Mouse (Mus musculus): Measurements from ENCODE around the gene Ubap2l. TPM values are rescaled to one million over a fixed set of nuclear protein-coding genes. Genes with fewer than 3 reads are reported as not detected.

The Ubap2l gene
- total RNA-seq (2014; fragmentation: Nextera tagmentation) (319 and 326 TPM in 2 replicates), total RNA-seq (2017) (151 and 159 TPM in 2 replicates)

DNA sequence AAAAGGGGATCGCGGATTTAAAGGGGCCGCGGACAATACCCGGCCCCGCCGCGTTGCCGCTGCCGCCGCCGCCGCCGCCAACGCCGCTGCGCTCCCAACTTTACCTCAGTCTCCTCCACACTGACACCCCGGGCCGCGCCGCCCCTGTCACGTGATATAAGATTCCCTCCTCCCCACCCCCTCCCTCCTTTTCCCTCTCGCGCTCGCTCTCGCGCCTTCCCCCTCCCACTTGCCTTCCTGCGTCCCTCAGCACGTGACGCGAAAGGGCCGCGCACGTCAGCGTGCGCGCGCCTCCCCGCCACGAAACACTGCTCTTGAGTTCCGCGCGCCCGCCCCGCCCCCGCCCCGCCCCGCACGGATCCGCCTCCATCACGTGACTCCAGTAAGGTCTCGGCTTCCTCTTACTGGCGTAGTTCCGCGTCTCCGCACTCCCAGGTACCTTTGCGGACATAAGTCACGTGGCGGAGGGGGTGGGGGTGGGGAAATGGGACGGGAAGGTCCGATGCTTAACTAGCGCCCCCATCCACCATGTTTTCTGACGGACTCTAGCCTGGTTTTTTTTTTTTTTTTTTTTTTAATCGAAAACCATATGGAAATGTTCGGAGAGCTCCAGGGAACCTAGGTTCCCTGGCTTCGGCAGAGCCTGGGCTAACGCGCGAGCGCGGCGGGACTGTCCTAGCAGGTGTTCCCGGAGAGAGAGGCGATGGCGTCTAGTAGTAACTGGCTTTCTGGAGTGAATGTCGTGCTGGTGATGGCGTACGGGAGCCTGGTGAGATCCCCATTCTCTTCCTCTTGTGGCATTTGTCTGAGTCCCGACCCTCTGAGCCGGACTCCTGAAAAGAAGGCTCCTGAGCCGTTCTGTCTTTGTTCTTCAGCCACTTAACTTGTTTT is at the start of gene Ubap2l:
Gene Ubap2l, minus strand, starts transcription at position 278 of the 891 bp plus-strand sequence.
- ATAC-seq (replicated peaks; ENCODE audit: low FRiP score, low TSS enrichment, poor library complexity, severe bottlenecking), result peak; percentile 83

DNA sequence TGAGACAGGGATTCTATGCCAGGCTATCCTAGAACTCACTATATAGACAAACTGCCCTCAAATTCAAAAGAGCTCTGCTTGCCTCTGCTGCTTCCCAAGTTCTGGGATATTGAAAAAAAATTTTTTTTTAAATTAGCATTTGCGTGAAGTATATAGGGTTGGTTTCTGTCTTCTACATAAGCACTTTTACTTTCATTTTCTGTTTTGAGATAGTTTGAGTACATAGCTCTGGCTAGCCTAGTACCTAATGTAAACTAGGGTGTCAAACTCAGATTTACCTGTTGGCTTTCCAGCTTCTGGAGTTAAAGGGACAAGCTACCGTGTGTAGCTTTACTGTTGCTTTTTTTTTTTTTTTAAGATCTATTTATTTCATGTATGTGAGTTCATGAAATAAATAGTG is 49.2 kb upstream of the Ubap2l start:
- no peak for ATAC-seq (replicated peaks; ENCODE audit: low FRiP score, low TSS enrichment, poor library complexity, severe bottlenecking)

DNA sequence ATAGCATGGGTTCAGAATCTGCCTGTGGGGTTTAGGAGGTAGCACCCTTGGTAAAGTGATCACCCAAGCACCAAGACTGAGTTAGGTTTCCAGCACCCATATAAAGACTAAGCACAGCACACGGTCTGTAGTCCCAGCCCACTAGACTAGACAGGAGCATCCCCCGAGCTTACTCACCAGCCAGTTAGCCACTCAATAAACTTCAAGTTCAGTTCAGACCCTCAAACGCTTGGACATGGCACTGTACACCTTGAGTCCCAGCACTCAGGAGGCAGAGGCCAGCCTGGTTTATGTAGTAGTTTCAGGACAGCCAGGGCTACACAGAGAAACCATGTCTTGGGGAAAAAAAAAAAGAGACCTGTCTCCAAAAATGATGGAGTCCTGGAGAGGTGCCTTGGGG is 48.6 kb upstream of the Ubap2l start:
- no peak for ATAC-seq (replicated peaks; ENCODE audit: low FRiP score, low TSS enrichment, poor library complexity, severe bottlenecking)

DNA sequence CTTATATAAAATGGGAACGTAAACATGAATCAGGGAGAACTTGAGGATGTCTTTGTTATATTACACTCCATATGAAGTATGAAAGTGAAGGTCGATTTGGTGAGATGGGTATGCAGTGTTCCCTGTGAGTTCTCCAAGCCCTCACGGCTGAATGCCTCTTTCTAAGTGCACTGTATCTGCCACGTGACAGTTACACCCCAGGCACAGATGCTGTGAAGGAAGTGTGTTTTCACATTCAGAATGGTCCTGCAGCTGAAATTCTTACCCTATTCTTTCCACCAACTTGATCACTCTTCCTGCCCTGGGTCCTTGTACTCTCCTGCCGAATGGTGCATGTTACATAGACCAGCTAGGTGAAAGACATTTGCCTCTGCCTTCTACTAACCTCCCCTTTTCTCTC is 45.5 kb upstream of the Ubap2l start:
- ATAC-seq (replicated peaks; ENCODE audit: low FRiP score, low TSS enrichment, poor library complexity, severe bottlenecking), result no peak

DNA sequence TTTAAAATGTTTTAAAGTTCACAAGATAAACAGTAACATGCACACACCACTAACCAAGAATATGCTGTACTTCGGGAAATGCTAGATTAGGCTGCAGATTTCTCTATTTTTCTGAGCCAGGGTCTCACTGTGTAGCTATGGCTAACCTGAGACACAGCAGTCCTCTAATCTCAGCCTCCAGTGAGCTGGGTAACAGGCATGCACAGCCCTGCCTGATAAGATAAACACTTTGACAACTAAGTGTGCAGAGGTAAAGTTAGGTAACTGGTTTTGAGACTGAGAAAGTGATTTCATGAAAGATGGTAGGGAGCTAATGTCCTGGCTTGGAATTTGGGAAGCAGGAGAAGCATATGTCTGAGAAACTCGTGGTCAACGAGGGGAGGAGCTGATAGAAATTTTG is 42.0 kb upstream of the Ubap2l start:
- ATAC-seq (replicated peaks; ENCODE audit: low FRiP score, low TSS enrichment, poor library complexity, severe bottlenecking), result peak; percentile 66; the same call in 1 of the 2 replicates

DNA sequence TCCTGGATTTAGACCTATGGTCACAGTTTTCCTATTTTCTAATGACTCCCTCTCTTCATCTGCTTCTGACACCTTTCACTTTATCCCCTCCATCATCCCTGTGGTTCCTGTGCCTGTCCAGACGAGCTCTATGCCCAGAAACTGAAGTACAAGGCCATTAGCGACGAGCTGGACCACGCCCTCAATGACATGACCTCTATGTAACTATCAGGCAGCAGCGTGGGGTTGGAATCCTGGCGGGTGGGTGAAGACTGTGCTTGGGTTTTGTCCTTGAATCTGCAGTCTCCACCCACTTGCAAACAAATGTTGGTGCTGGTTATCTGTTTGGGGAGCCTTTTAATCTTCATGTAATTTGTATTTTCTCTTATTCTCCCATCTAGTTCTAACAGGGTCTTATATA is 38.5 kb upstream of the Ubap2l start:
- ATAC-seq (replicated peaks; ENCODE audit: low FRiP score, low TSS enrichment, poor library complexity, severe bottlenecking), result no peak

DNA sequence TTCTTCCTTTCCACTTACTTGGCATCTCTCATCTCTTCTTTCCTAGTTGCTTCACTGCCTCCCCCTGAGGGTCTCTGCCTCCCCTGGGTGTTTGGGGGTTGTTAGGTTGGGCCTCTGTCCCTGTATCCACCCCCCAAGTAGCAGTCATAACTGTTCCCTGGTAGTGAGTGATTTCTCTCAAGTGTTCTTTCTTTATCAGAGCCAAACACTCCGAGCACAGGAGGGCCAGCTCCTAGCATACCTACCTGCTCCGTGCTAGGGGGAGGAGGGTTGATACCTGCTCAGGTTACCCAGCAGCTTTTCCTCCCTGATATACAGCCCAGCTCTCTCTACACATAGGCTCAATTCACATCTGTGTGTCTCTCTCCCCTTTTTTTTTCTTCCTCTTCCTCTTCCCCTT is 36.2 kb upstream of the Ubap2l start:
- no peak for ATAC-seq (replicated peaks; ENCODE audit: low FRiP score, low TSS enrichment, poor library complexity, severe bottlenecking)

DNA sequence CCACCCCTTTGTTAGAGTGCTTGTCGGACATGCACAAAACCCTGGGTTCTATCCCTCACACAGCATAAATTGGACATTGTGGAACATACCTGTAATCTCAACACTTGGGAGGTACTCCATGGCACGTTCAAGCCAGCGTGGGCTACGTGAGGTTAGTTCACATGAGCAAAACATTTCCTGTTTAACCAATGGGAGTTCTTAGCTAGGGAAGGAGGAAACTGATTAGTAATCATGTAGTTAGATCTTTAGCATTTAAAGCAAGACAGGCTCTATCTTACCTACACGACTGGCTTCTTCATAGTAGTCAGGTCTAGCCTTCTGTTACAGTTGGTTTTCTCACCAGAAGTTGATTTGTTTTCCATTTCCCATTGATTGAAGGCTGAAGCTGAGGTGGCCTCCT is 33.6 kb upstream of the Ubap2l start:
- ATAC-seq (replicated peaks; ENCODE audit: low FRiP score, low TSS enrichment, poor library complexity, severe bottlenecking), result no peak

DNA sequence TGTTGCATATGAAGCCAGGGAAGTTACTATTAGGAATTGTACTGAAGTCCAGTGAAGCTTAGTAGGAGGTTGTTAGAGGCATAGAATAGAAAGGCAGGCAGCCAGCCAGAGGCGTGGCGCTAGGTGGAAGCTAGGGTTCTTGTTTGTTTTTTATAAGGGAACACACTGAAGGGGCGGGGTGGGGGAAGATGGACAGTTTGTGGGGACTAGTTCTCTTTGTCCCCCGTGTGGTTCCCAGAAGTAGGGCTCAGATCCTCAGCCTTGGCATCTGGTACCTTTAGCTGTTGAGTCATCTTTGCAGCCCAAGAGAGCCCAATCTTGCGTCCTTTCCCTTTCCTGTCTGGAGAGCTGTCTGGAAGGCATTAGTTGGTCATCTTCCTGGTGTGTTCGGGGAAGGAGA is 32.9 kb upstream of the Ubap2l start:
- ATAC-seq (replicated peaks; ENCODE audit: low FRiP score, low TSS enrichment, poor library complexity, severe bottlenecking), result no peak

DNA sequence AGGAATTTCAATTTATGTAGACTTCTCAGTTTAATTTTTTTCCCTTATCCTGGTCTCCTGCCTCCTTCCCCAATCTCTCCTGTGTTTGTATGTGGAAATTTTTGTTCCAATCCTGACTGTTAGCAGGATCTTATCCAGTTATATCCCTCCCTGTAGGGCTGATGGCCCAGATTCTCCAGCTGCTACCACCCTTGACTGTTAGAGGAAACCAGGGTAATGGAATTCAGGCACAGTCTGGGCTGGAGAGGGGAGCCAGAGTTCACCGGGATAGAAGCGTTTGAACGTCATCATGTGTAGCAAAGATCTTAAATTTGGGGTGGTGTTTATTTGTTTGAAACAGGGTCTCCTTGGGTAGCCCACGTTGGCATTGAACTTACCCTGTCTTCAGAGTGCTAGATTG is 32.4 kb upstream of the Ubap2l start:
- no peak for ATAC-seq (replicated peaks; ENCODE audit: low FRiP score, low TSS enrichment, poor library complexity, severe bottlenecking)

DNA sequence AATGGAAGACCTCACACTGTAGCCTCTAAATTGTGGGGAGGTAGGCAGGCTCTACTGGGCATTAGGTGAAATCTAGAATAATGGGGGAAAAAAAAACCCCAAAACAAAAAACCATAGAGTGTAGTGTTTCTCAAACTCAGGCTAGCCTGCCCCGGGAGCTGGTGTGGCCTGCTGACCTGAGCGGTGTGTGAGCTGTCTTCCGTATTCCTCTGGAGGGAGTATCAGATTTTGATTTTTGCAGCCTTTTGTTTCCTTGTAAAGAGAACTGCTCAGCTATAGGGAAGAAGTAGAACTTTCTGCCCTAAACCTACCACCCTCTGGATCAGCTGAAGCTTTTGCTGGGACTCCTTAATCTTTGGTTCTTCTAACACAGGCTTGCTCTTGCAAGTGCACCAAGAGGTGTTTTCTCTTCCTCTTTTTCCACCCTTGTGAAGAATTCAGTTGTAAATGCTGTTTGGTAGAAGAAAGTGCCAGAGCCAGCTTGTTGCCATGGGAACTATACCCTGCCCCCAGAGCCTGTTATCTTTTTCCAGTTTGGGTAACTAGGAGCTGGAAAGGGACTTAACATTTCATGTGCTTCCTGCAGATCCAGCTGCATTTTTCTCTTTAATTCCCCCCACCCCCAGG is 31.4 kb upstream of the Ubap2l start:
- ATAC-seq (replicated peaks; ENCODE audit: low FRiP score, low TSS enrichment, poor library complexity, severe bottlenecking), result no peak

DNA sequence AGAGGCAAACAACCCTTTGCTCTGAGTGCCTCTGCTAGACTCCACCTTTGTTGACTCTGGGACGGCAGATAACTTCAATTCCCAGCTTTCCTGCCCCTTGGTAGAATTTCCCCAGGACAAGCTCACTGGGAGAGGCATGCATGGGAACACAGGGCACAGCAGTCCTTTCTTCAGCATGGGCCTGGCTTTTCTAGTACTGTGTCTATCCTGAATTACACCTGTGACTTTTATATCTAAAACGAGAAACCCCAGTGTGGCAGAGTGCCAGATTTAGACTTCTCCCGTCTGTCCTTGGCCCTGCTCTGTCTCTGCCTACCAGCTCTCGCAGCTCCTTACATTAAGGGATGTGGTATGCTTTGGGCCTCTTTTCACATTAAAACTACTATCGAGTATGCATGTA is 30.6 kb upstream of the Ubap2l start:
- no peak for ATAC-seq (replicated peaks; ENCODE audit: low FRiP score, low TSS enrichment, poor library complexity, severe bottlenecking)

DNA sequence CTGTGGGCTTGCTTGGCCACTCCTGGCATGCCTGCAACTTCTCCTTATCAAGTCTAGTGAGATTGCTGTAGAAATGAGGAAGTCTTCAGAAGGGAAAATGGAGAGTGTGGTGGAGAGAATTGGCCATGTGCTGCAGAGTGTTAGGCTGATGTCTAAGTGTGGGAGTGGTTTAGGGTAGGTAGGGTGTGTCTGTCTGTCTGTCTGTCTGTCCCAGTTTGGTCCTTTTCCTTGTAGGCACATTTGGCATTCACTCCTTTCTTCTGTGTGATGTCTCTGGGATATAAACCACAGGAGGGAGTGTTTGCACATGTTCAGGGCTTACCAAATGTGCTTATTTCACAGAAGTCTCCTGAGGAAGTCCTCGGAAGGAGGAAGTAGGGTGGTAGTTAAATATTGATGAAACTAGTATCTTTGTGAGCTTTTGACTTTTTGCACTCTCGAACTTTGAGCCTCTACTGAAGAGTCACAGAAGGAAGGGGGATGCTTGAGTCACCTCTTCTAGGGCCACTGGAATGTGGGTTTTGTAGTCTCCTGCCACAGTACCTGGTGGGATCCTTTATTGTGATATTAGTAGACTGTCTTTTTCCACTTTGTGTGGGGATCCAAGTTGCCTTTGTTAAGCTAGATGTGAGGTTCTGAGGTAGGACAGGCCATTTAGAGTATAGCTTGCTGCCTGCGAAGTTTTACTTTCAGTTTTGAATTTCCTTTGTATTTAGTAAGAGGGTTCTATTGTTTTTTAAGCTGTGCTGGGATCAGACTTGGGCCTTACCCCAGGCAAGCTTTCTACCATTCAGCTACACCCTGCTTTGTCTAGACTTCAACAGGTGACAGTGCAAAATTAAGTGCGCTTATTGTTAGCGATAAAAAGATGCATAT is 29.2 kb upstream of the Ubap2l start:
- ATAC-seq (replicated peaks; ENCODE audit: low FRiP score, low TSS enrichment, poor library complexity, severe bottlenecking), result no peak

DNA sequence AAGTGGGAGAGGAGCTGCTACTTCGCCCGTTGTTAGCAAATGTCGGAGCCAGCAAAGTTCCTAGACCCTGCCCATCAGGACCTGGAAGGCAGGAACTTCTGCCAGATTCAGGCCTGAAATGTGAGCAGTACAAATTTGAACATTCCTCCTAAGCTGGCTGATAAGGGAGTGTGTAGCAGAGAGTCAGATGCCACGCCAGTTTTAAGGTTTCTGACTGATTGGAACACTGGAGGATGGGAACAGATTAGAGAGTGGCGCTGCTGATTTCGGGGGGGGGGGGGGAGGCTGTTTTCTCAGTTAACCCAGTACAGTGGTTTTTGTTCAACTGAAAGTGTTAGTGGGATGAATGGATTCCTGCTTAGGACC is 28.1 kb upstream of the Ubap2l start:
- ATAC-seq (replicated peaks; ENCODE audit: low FRiP score, low TSS enrichment, poor library complexity, severe bottlenecking), result no peak

DNA sequence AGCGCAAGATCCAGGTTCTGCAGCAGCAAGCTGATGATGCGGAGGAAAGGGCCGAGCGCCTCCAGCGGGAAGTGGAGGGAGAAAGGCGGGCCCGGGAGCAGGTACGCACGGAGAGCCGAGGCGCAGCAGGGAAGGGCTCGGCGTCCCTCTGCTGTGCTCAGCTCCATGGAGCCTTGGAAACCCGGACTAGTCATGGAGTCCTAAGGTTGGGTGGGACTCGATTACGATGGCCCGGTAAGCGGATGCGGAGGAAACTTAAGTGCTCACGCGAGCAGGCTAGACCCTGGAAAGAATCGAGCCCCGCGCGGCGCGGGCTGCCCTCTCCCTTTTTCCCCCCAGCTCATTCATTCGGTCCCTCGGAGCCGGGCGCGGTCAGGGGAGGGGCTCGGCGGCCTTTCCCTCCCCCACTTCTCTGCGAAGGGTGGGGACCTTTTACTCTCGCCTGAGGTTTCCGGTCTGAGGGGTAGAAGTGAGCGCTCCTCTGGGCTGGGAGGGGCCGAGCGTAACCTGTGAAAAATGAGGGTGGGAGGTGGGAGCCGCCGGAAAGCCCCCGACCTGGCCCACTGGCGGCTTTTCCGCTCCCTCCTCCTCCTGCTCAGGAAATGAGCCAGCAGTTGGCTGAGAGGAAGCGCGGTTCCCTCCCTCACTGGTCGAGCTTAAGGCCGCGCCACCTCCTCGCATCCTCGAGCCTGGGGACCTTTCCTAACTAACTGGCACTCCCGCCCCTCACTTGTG is 27.5 kb upstream of the Ubap2l start:
- peak; percentile 32 for ATAC-seq (replicated peaks; ENCODE audit: low FRiP score, low TSS enrichment, poor library complexity, severe bottlenecking)

DNA sequence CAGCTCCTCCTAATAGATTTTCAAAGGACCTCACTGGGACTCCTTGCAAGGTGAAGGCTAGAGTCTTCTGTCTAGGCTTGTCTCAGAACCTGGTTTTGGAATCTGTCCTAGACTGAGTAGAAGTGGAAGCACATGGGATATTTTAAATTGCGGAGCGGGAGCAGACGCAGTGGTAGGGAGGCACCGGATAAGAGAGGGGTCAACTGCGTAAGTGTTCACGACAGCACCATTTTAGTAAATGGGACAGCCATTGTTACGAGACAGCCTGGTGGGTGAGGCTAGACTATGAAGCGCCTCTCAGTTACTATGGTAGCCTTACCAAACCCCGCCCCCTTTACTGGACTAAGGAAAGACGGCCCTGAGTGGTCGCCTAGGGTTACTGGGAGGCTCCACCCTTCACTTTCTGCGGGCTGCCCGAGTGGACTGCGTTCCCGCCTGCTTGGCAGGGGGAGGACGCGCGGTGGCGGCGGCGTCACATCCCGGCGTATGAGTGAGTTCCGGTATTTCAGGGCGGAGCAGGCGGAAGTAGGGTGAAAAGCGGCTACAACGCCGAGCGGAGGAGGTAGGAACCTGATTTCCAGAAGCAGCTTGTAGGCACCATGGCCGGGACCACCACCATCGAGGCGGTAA is 26.8 kb upstream of the Ubap2l start:
- peak; percentile 93 for ATAC-seq (replicated peaks; ENCODE audit: low FRiP score, low TSS enrichment, poor library complexity, severe bottlenecking)

DNA sequence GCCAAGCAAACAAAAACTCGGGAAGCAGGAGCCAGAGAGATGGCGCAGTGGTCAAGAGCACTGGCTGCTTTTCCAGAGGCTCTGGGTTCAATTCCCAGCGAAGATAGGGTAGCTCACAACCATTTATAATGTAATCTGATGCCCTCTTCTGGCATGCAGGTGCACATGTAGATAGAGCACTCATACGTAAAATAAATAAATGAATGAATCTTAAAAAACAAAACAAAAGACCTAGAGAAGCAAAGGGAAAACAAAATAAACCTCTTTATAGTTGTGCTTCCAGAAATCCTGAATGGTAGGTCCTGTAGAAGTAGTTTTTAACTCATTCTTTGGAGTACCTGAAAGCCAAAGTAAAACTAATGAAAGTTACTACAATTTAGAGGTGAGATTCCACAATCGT is 25.8 kb upstream of the Ubap2l start:
- no peak for ATAC-seq (replicated peaks; ENCODE audit: low FRiP score, low TSS enrichment, poor library complexity, severe bottlenecking)

DNA sequence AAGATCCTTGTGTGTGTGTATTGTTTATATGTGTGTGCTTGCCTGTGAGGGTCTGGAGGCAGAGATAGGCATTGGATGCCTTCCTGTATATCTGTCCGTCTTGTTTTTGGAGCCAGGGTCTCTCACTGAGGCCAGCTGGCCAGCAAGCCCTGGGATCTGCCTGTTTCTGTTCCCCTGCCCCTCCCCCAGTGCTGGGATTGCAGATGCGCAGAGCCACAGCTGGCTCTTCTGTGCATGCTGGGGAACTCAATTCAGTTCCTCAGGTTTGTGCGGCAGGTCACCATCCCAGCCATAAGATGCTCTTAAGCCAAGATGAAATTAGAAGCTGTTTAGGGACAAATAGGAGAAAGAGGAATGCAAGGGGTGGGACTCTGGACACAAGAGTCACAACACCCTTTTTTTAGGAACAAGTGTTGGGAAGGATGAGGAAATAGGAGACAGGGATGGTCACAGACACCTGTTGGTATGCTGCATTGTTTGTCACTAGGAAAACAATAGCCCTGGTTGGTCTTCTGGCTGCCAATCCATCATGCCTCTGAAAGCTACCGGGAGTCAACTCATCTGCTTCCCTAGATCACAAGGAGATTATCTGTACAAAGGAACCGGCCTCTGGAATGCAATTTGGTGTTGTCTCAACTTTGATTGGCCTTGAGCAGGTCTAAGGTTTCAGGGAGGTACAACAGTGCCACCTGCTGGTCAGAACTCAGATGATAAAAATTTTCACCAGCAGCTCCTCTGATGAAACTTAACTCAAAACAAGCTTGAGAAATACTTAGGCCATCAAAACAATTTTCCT is 24.7 kb upstream of the Ubap2l start:
- no peak for ATAC-seq (replicated peaks; ENCODE audit: low FRiP score, low TSS enrichment, poor library complexity, severe bottlenecking)
